Mouse (Mus musculus): ENCODE results near the gene Edem2.

Gene Edem2

DNA sequence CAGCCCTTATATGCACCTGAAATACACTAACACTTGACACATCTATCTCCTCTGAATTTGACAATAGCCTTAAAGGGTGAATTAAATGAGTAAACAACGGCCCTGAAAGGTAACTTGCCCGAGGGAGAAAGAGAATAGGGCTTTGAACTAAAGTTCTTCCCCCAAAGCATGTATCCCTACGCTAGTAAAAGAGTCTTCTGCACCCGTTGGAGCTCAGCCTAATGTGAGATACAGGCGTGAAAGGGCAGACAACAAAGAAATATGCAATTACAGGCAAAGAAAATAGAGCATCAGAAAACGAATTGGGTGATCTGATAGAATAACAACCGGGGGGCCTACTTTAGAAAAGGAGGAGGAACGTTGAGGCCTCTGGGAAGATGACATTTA is 37.9 kb downstream of the Edem2 start:
- DNase-seq (ENCODE audit: extremely low read depth, insufficient read length, low spot score) = no peak

DNA sequence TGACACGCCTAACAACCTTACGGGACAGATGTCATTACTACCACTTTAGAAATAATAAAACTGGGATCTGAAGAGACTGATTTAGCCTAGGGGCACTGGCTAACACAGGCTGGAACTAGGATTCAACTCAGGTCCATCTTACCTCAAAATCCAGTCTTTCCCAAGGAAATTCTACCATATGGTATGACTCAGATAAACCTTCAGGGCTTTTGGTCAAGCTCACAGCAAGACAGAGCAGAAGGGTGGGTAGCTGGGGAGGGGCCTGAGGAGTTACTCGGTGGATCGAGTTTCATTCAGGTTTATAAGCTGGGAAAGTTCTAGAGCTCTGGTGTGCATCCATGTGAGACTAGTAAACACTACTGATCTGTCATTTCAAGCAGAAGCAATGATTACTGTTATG is 40.1 kb downstream of the Edem2 start:
- DNase-seq (ENCODE audit: extremely low read depth, insufficient read length, low spot score) = peak; percentile 26

DNA sequence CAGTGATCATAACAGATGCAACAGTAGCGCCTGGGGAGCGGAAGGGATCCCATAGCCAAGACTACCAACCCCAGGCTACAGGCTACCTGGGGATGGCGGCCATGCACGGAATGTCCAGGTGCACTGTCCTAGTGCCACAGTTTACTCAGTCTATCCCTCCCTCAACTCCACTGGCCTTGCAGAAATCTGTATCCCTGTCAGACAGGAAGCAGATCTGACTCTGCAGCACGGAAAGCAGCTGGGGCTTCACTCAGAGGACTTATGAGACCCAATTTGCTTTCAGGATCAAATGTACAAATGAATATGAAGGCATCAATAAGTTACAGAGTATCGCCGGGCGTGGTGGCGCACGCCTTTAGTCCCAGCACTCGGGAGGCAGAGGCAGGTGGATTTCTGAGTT is 41.5 kb downstream of the Edem2 start:
- no peak for DNase-seq (ENCODE audit: extremely low read depth, insufficient read length, low spot score)

DNA sequence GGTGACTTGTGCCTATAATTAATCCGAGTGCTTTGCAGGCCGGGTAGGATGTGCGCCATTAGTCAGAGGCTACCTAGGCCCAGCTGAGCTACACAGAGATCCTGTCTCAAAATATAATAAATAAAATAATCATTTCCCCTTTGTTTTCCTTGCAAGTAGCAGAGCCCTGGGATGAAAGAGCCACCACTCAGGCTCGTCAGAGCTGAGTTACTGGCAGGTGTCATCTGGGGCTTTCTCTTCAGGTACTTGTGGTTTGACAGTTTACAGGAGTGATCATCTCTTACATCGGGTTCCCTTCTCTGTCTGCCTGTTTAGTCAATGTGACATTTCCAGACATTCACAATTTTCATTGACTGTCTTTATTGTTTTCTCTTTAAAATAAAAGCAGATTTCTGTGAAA is 42.7 kb downstream of the Edem2 start:
- no peak for DNase-seq (ENCODE audit: extremely low read depth, insufficient read length, low spot score)

DNA sequence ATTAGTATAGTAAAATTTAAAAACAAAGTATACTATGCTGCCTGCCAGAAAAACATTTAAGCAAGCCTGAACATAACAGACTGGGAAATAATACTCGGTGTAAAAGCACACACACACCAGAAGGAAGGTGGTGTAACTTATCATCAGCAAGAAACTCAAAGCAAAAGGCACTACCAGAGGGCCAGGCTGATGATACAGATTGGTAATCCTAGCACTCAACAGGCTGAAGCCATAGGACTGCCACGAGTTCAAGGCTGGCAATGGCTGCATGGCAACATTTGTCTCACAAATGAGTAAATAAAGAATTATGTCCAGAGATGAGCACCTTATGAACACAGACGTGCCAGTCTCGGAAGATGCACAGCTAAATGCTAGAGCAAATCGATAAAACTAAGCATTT is 45.5 kb downstream of the Edem2 start:
- no peak for DNase-seq (ENCODE audit: extremely low read depth, insufficient read length, low spot score)

DNA sequence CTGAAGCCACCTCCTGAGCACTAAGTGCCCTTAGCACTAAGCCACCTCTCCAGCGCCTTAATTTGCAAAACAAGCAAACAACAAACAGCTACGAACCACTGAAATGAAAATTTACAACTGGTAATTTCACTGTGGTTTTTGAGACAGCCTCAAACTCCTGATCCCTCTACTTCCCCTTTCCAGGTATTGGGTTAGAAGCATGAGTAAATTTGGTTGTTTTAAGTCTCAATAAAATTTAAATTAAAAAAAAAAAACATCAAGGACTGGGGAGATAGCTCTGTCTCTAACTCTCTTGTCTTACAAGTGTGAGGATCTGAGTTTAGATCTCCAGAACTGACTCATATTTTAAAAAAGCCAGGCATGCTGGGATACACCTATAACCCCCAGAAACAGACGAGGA is 46.1 kb downstream of the Edem2 start:
- no peak for DNase-seq (ENCODE audit: extremely low read depth, insufficient read length, low spot score)

DNA sequence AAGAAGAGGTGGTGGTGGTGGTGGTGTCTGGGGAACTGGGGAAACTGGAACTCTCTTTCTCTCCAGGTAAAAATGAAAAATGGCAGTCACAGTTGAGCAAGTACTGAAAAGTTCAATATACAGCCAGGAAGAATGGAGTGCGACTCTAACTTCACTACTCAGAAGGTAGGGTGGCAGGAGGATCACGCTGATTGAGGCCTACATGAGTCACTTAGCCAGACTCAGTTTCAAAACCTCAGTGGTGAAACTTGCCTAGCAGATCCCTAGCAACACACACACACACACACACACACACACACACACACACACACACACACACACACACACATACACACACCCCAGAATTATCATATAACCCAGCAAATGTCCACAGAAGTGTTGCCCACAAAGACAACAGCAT is 47.4 kb downstream of the Edem2 start:
- peak; percentile 46 for DNase-seq (ENCODE audit: extremely low read depth, insufficient read length, low spot score)

DNA sequence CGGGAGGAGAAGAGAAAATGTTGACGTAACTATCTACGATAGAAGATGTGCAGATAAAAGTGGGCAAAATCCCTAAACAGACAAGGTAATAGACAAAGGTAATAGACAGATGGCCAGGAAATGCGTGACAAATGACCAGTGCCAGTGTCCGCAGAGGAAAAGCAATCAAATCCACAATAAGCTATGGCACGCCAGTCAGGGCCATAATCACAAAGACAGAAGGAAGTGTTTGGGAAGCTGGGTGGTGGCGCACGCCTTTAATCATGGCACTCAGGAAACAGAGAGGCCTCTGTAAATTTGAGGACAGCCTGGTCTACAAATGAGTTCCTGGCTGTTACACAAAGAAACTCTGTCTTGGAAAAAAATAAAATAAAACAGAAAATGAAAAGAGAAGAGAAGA is 48.1 kb downstream of the Edem2 start:
- no peak for DNase-seq (ENCODE audit: extremely low read depth, insufficient read length, low spot score)

DNA sequence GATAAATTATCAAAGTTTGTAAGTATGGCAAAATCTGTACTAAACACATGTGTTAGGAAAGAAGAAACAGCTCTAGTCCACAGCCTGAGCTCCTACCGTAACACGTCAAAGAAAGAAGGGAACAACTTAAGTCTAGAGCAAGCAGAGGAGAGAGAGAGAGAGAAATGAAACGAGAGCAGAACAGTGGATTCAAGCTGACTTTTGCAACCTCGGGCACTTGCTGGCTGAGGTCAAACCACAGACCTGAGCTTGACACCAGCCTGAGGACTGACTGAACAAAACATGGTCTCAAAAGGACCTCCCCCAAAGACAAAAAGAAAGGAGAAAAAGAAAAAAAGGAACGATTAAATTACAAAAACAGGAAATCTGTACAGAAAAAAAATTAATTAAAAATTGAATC is 48.7 kb downstream of the Edem2 start:
- DNase-seq (ENCODE audit: extremely low read depth, insufficient read length, low spot score) = no peak

DNA sequence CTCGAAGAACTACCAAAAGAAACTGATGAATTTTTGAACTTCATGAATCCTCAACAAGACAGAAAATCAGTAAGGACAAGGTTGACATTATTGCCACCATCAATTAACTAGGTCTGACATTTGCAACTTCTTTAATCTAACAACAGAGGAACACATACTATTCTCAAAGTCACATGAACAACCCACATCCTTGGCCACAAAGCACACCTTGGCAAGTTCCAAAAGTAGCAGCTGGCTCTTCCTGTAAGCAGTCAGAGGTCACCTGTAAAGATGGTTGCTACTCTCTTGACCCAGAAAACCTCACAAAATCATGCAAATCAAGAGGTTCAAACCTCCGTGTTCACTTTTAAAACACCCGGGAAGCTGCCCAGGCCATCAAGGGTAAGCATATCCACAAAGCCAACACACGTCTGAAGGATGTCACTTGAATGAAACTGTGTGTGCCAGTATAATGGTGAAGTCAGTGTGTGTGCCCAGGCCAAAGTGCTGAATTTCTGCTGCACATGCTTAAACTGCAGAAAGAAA is 49.6 kb downstream of the Edem2 start:
- DNase-seq (ENCODE audit: extremely low read depth, insufficient read length, low spot score) = no peak

DNA sequence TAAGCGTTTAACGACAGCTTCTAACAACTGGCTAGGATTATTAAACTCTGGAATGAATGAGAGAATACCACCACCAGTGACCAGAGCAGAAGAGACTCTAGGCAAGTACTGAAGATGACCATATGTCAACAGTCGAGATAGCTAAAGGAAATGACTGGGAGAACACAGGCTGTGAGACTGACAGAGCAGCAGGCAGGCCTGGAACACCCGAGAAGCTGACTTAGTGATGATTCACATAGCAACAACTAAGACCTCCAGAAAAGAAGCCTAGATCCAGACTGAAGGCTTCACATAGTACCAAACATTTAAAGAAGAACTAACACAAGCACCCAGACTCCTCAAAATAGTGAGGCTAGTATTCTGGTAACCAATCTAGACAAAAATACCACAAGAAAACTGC is 54.2 kb downstream of the Edem2 start:
- no peak for DNase-seq (ENCODE audit: extremely low read depth, insufficient read length, low spot score)

DNA sequence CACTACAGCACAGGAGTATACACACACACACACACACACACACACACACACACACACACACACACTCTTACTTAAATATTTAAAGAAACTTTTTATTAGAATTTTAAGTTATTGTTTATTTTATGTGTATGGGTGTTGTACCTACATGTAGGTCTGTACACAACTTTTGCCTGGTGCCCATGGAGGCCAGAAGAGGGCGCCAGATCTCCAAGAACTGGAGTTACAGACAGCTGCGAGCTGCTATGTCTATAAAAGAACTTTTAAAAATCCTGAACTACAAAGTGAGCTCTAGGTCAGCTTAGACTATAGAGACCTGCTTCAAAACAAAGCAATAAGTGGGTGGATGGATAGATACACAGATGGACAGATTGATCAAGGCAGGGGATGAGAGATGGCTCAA is 55.7 kb downstream of the Edem2 start:
- DNase-seq (ENCODE audit: extremely low read depth, insufficient read length, low spot score) = peak; percentile 39

DNA sequence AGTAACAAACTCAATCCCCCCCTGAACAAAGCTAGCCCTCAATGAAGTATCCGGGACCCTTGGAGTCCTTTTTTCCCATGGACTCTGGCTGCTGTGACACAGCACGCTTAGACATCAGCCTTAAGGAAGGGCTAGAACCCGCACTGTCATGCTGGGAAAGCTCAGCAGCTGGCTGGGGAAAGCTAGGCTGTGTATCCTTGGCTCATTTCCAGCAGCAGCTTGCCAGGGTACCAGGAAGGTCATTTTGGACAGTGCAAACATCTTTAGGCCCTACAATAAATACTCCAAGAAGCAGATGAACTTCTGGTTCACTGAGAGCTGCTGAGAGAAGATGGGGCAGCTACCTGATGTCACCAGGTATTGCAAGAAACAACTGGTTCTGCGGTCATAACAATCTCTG is 58.0 kb downstream of the Edem2 start:
- no peak for DNase-seq (ENCODE audit: extremely low read depth, insufficient read length, low spot score)

DNA sequence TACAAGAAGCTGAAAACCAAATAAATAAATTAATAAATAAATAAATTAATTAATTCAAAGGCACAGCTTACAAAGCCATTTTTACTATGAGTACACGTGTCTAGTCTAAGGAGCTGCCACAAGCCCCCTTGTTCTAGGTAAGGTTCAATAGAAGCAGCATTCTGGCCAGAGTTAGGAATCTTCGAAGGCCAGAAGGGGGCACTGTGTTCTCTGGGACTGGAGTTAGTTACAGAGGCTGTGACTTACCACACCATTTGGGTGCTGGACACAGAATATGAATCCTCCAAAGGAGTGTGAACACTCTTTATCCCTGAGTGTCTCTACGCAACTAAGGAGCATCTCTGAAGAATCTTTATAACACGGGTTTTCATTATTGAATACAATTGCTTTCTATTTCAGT is 60.8 kb downstream of the Edem2 start:
- DNase-seq (ENCODE audit: extremely low read depth, insufficient read length, low spot score) = no peak

DNA sequence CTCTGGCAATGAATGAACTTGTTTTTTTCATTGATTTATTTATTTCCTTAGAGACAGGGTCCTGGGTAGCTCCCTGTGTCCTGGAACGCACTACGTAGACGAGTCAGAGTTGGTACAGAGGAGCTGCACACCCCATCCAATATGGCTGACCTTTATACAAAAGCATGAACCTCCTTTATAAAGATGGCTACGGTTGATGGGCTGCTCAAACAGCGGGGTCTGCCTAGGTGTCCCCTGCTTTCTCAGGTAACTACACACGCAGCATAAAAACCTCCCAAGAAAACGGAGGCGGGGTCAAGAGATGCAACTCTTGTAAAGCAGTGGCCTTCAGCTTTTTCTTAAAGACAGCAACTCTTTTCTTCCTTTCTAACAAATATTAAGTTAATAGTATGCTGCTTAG is 61.4 kb downstream of the Edem2 start:
- no peak for DNase-seq (ENCODE audit: extremely low read depth, insufficient read length, low spot score)

DNA sequence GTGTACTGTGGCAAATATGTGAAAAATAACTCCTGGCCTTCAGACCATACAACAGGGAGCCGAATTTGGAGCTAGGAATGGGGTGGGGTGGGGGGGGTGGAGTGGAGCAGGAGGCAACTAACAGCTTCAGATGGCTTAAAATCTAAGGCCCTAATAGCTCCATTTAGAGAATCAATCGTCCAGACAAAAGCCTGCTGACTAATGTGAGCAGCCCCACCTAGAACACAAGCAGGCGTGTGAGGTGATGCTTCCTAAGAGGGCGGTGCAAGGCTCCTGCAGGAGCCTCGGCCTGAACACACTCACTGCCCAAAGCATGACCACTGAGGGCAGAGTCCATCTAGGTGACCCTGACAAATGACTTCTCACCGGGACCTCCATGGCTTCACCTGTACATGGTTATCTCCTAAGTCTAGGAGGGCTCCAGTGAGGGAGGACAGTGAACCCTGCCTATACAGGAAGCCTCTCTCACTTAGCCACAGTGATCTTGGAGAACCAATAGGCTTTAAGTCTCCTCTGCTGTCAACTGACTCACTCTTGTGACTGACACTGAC is 65.3 kb downstream of the Edem2 start:
- DNase-seq (ENCODE audit: extremely low read depth, insufficient read length, low spot score) = no peak

DNA sequence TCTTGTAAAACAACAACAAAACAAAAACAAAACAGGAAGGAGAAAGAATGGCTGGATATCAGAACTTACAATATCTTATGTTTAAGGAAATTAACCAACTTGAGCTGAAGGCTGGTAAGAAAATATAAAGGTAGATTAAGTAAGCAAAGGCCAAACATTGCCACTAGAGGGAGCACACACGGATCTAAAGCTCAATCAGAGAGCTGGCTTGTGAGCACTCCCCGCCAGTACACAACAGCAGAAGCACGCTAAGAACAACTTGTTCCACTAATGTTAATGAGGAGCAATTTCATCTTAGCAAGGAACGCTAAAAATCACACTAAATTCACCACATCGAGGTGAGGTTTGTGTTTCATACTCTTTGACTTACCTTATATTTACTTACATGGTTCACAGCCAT is 66.2 kb downstream of the Edem2 start:
- no peak for DNase-seq (ENCODE audit: extremely low read depth, insufficient read length, low spot score)

DNA sequence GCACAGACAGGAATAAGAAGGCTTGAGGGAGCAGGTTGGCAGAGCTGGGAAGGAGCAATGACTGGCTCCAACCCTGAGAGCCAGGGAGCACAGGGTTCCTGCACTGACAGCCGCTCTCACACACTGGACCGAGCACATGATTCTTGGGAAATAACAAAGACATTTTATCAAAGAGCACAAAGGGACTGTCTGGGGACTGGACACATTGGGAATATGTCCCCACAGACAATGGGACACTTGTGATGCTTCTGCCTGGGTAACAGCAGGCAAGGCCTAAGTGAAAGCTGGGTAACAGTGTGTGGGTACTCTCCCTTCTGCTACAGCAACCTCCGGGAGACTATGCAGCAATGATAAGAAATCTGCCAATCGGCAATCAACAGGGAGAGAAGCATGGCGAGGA is 66.9 kb downstream of the Edem2 start:
- no peak for DNase-seq (ENCODE audit: extremely low read depth, insufficient read length, low spot score)

DNA sequence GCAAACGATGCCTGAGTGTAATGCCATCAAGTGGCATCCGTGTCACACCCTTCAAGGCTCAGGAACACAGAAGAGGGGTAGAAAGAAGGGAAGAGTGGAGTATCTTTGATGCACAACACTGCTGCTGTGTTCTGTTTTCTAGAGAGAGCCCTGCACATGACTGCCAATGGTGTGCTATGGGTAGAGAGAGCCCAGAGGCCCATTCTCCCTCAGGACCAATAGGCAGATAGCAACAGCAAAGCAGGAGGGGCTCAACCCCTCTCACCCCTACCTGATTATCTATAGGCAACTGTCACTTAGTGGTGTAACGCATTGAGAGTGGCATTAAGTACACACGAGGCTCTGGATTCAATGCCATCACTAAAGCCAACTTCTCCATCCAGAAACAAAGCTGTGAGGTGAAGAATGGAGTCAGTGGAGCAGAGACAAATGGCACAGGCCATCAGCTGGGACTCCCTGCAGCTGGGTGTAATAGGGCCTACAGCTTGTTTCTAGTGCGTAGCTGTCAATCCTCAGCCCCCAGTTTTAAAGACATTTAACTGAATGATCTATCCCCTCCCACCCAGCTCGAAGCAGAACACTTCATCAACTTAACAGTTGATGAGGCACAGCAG is 73.4 kb downstream of the Edem2 start:
- DNase-seq (ENCODE audit: extremely low read depth, insufficient read length, low spot score) = no peak

DNA sequence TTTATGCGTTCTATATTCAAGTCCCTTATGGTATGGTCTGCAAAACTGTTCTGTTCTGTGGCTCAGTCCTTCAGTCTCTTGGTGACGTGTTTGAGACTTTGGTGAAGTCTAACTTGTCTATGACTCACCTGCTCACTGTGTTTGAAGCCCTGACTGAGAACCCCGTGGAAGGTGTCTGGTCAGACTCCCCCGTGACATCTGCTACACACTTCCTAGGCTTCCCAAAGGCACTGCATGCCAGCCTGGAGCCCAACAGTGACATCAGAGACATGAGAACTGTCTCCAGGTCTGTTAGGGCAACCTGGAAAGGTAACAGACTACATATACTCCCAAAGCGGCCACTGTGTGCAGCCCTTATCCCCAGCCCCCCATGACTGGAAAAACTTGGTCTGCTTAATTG is 76.7 kb downstream of the Edem2 start:
- DNase-seq (ENCODE audit: extremely low read depth, insufficient read length, low spot score) = no peak

All from 3134 (cell line).